Mouse (Mus musculus) cerebellum, adult 2 months (tissue): ENCODE data around the gene Sel1l.

Source experiments
- CTCF ChIP-seq: fragments of 200-500 bp; IDR thresholded peaks from 2 replicates; pipeline ENCODE4 v1.5.1; 2011; ENCODE audit warnings: low read depth, mild to moderate bottlenecking, control low read depth, low read length, moderate library complexity, borderline replicate concordance; ENCODE audit not compliant: insufficient read depth
- POLR2A ChIP-seq: fragments of 200-500 bp; IDR thresholded peaks from 2 replicates; pipeline ENCODE4 v1.6.1; 2011; ENCODE audit warnings: low read length, control low read depth, borderline replicate concordance; ENCODE audit not compliant: insufficient read depth

DNA sequence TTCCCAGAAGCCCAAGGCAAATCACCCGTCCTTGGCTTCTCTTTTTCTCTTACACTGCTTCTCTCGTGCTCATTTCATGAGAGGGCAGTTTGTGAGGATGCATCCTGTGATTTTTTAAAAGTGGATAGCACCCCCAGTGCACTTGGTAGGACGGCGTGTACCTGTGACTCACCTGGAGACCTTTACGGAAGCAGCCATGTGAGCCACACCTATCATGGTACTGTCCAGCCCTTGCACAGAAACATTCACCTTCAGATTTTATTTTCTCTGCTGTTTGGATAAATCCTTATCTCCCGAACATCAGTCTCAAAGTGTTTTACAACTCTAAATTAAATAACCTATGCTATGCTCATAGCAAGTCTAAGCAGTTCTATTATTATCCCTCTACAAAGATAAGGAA, 80.8 kb downstream of the Sel1l start:
- TF ChIP-seq CTCF (no peak), POLR2A (no peak)
